25 mouse cellular contexts compared by ENCODE assay signal in the genomic region with DNA sequence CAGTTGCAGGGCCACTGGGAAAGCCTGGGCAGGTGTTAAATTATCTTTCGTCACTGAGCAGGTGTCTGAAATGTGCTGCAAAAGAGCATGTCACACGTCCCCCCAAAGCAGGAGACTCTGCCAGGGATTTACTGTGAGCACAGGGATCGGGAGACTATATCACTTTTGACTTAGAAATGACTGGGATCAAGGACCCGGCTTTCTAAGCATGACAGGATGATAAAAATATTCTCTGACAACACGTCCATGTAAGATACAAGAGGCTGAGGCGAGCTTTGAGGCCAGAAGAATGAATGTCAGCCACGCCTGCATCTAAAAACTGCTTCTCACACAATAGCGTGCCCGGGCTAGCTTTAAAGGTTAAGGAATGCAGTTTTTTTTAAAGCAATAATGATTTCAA.
DNase-seq lines count a peak whose midpoint lies in the region; ATAC-seq and TF ChIP-seq lines count a peak whose summit lies in the region.
"Had no signal": no experiment of that assay in that cellular context is flagged by ENCODE, and none has a peak within 500 bp of the region (broad histone marks: within the 10 kb centered on the region; RNA-seq: fewer than 3 reads in every experiment).

No protein-coding gene starts in this region.

- H3K36me3 ChIP-seq in heart, embryonic 11.5 days (ENCODE audit: control insufficient read depth, insufficient read depth, low read length) = no peaks in the 10 kb centered on the region
- no peaks in the 10 kb centered on the region for H3K36me3 ChIP-seq in heart, adult 2 months (ENCODE audit: control insufficient read depth, insufficient read depth, low read length)
- no peaks in the 10 kb centered on the region for H3K36me3 ChIP-seq in heart, embryonic 14.5 days (ENCODE audit: control insufficient read depth, insufficient read depth, low read length)
- no peaks in the 10 kb centered on the region for H3K36me3 ChIP-seq in heart, postnatal 0 days (replicated peaks; ENCODE audit: control insufficient read depth, insufficient read depth, low read length)
- no peaks in the 10 kb centered on the region for H3K36me3 ChIP-seq in stomach, embryonic 16.5 days (ENCODE audit: control insufficient read depth, insufficient read depth, low read length)
- no peaks in the 10 kb centered on the region for H3K36me3 ChIP-seq in stomach, postnatal 0 days (ENCODE audit: control insufficient read depth, insufficient read depth, low read length)
- H3K36me3 ChIP-seq: embryonic facial prominence, embryonic 13.5 days; forebrain, embryonic 10.5 days; hindbrain, embryonic 12.5 days; hindbrain, embryonic 15.5 days had no signal

- TF ChIP-seq CTCF in heart, adult 2 months (IDR thresholded peaks at IDR 0.05) = no peak
- no peak for TF ChIP-seq CTCF in heart, postnatal 0 days (IDR thresholded peaks at IDR 0.05; ENCODE audit: low read depth)
- TF ChIP-seq CTCF in stomach, postnatal 0 days (IDR thresholded peaks at IDR 0.05; ENCODE audit: low read depth) = no peak

- no peaks in the 10 kb centered on the region for H3K27me3 ChIP-seq in heart, embryonic 11.5 days (ENCODE audit: control insufficient read depth, insufficient read depth, low read length)
- no peaks in the 10 kb centered on the region for H3K27me3 ChIP-seq in heart, adult 2 months (ENCODE audit: control insufficient read depth, insufficient read depth, low read length)
- no peaks in the 10 kb centered on the region for H3K27me3 ChIP-seq in heart, embryonic 14.5 days (ENCODE audit: control insufficient read depth, insufficient read depth, low read length)
- no peaks in the 10 kb centered on the region for H3K27me3 ChIP-seq in heart, postnatal 0 days (ENCODE audit: control insufficient read depth, insufficient read depth, low read length)
- no peaks in the 10 kb centered on the region for H3K27me3 ChIP-seq in stomach, embryonic 16.5 days (ENCODE audit: control insufficient read depth, insufficient read depth, low read length)
- no peaks in the 10 kb centered on the region for H3K27me3 ChIP-seq in stomach, postnatal 0 days (ENCODE audit: control insufficient read depth, insufficient read depth, low read length)
- H3K27me3 ChIP-seq: embryonic facial prominence, embryonic 13.5 days; forebrain, embryonic 13.5 days; hindbrain, embryonic 12.5 days; hindbrain, embryonic 15.5 days had no signal

- H3K4me1 ChIP-seq in heart, embryonic 11.5 days (ENCODE audit: control insufficient read depth, insufficient read depth, low read length) = peaks cover 9% of the 10 kb centered on the region; the same call in 1 of the 2 replicates
- no peaks in the 10 kb centered on the region for H3K4me1 ChIP-seq in heart, adult 2 months (ENCODE audit: control insufficient read depth, insufficient read depth, low read length)
- H3K4me1 ChIP-seq in heart, embryonic 14.5 days (ENCODE audit: control insufficient read depth in 2 of 2, insufficient read depth in 2 of 2, low read length in 2 of 2) = peaks cover 9 to 18% of the 10 kb centered on the region in 2 experiments
- no peaks in the 10 kb centered on the region; the same call in 1 of the 2 replicates for H3K4me1 ChIP-seq in heart, postnatal 0 days (ENCODE audit: control insufficient read depth, insufficient read depth)
- H3K4me1 ChIP-seq in stomach, embryonic 16.5 days (ENCODE audit: control insufficient read depth, insufficient read depth, low read length) = no peaks in the 10 kb centered on the region
- no peaks in the 10 kb centered on the region for H3K4me1 ChIP-seq in stomach, postnatal 0 days (replicated peaks; ENCODE audit: control insufficient read depth, insufficient read depth)
- H3K4me1 ChIP-seq: forebrain, embryonic 13.5 days; hindbrain, embryonic 12.5 days; hindbrain, embryonic 15.5 days had no signal

- TF ChIP-seq EP300 in heart, adult 2 months (IDR thresholded peaks at IDR 0.05; ENCODE audit: insufficient read depth, low read depth, low read length) = no peak
- TF ChIP-seq EP300 in heart, postnatal 0 days (IDR thresholded peaks at IDR 0.05; ENCODE audit: low read depth) = no peak
- no peak for TF ChIP-seq EP300 in stomach, postnatal 0 days (optimal IDR thresholded peaks at IDR 0.05)

- no peak overlapping the region for H3K9ac ChIP-seq in heart, embryonic 11.5 days (ENCODE audit: low read depth, low read length)
- H3K9ac ChIP-seq in heart, adult 2 months (ENCODE audit: low read depth, low read length) = no peak overlapping the region
- H3K9ac ChIP-seq in heart, embryonic 14.5 days (ENCODE audit: low read length) = no peak overlapping the region
- no peak overlapping the region for H3K9ac ChIP-seq in heart, postnatal 0 days (replicated peaks; ENCODE audit: low read depth, low read length)
- H3K9ac ChIP-seq in stomach, embryonic 16.5 days (ENCODE audit: low read length) = no peak overlapping the region
- no peak overlapping the region for H3K9ac ChIP-seq in stomach, postnatal 0 days (ENCODE audit: low read length)
- H3K9ac ChIP-seq: embryonic facial prominence, embryonic 13.5 days; forebrain, embryonic 13.5 days; hindbrain, embryonic 12.5 days; hindbrain, embryonic 15.5 days had no signal

- 0 out of 2 replicates have a peak overlapping the region, but pooled peaks have one; percentile 7 for H3K27ac ChIP-seq in heart, embryonic 11.5 days (ENCODE audit: low read depth, low read length)
- no peak overlapping the region for H3K27ac ChIP-seq in heart, adult 2 months
- peak overlapping the region; percentile 7 to 19; a peak in 1 of 4 replicates for H3K27ac ChIP-seq in heart, embryonic 14.5 days (replicated peaks in 1 of 2; ENCODE audit: control insufficient read depth in 1 of 2, insufficient read depth in 1 of 2, low read depth in 2 of 2, low read length in 2 of 2)
- no peak overlapping the region for H3K27ac ChIP-seq in heart, postnatal 0 days (ENCODE audit: low read depth)
- peak overlapping the region; percentile 27; the same call in 1 of the 2 replicates for H3K27ac ChIP-seq in stomach, embryonic 16.5 days (ENCODE audit: low read length)
- H3K27ac ChIP-seq in stomach, postnatal 0 days (replicated peaks) = no peak overlapping the region
- H3K27ac ChIP-seq: embryonic facial prominence, embryonic 13.5 days; forebrain, embryonic 10.5 days; forebrain, embryonic 13.5 days; hindbrain, embryonic 12.5 days; hindbrain, embryonic 15.5 days had no signal

- no peak overlapping the region for H3K4me3 ChIP-seq in heart, embryonic 11.5 days (ENCODE audit: low read depth, low read length)
- no peak overlapping the region for H3K4me3 ChIP-seq in heart, adult 2 months
- no peak overlapping the region for H3K4me3 ChIP-seq in heart, embryonic 14.5 days (ENCODE audit: control insufficient read depth in 1 of 2, insufficient read depth in 1 of 2, low read depth in 1 of 2, low read length in 2 of 2)
- H3K4me3 ChIP-seq in heart, postnatal 0 days (ENCODE audit: low read depth, low read length) = no peak overlapping the region
- H3K4me3 ChIP-seq in stomach, embryonic 16.5 days (replicated peaks; ENCODE audit: low read length) = no peak overlapping the region
- no peak overlapping the region for H3K4me3 ChIP-seq in stomach, postnatal 0 days (ENCODE audit: low read depth, low read length)
- H3K4me3 ChIP-seq: embryonic facial prominence, embryonic 13.5 days; forebrain, embryonic 10.5 days; forebrain, embryonic 13.5 days; hindbrain, embryonic 12.5 days; hindbrain, embryonic 15.5 days had no signal

- intact Hi-C loops in heart, adult 2 months (cut with DNase I) = loop anchor here (5.0 kb wide), 1 partner anchor 172 kb away; no protein-coding TSS in a partner anchor
- intact Hi-C loops in heart, postnatal 36 days (cut with DNase I) = loop anchor here (5.0 kb wide), 1 partner anchor 57 kb away; no protein-coding TSS in a partner anchor

- no peaks in the 10 kb centered on the region for H3K79me2 ChIP-seq in heart, adult 2 months (replicated peaks; ENCODE audit: control insufficient read depth, insufficient read depth, low read length)

- WGBS in heart, embryonic 11.5 days (ENCODE audit: insufficient replicate concordance) = 42% methylated on average over 9 of the region's 9 CpGs
- WGBS in heart, adult 2 months = 45% methylated on average over 9 of the region's 9 CpGs
- 27% methylated on average over 9 of the region's 9 CpGs for WGBS in heart, embryonic 14.5 days
- WGBS in heart, postnatal 0 days = 30% methylated on average over 9 of the region's 9 CpGs
- WGBS in stomach, embryonic 16.5 days = 57% methylated on average over 9 of the region's 9 CpGs
- WGBS in stomach, postnatal 0 days = 49% methylated on average over 9 of the region's 9 CpGs

- 0 out of 2 replicates have a peak, but pooled peaks have one; percentile 37 for ATAC-seq in heart, embryonic 11.5 days (replicated peaks; ENCODE audit: insufficient number of reproducible peaks, low FRiP score, low TSS enrichment)
- 0 out of 2 replicates have a peak, but pooled peaks have one; percentile 39 for ATAC-seq in heart, embryonic 14.5 days (ENCODE audit: insufficient number of reproducible peaks, insufficient read depth, low FRiP score, low read depth)
- 0 out of 2 replicates have a peak, but pooled peaks have one; percentile 36 for ATAC-seq in heart, postnatal 0 days (ENCODE audit: insufficient read depth, low read depth)
- no peak for ATAC-seq in stomach, embryonic 16.5 days (ENCODE audit: insufficient read depth, low FRiP score)
- ATAC-seq in stomach, postnatal 0 days (ENCODE audit: low FRiP score, low TSS enrichment) = no peak
- ATAC-seq: CD4-positive, CD25-positive, alpha-beta regulatory T cell, adult 4 months; forebrain, embryonic 13.5 days; forebrain, embryonic 16.5 days; intestine, postnatal 0 days had no signal

- no peak for DNase-seq in heart, adult 2 months
- DNase-seq in heart, adult 11 months = no peak
- DNase-seq in heart, postnatal 0 days (ENCODE audit: low spot score) = peak; percentile 20
- DNase-seq in heart, postnatal 36 days = no peak
- DNase-seq in stomach, postnatal 0 days (ENCODE audit: low spot score) = no peak
- DNase-seq: adrenal gland, adult 2 months; adrenal gland, postnatal 14 days; cerebellum, adult 11 months; cerebellum, adult 2 months; cerebellum, adult 9-11 months; cerebellum, postnatal 25 days; gastrocnemius, postnatal 10 days; gastrocnemius, postnatal 36 days; kidney, adult 2 months had no signal

- H3K4me2 ChIP-seq in heart, embryonic 11.5 days = peak overlapping the region; percentile 3; the same call in 1 of the 2 replicates
- H3K4me2 ChIP-seq in heart, embryonic 14.5 days (ENCODE audit: low read length) = peak overlapping the region; percentile 38
- H3K4me2 ChIP-seq in heart, postnatal 0 days (ENCODE audit: low read depth, low read length) = no peak overlapping the region
- no peak overlapping the region for H3K4me2 ChIP-seq in stomach, embryonic 16.5 days (ENCODE audit: low read depth, low read length)
- no peak overlapping the region for H3K4me2 ChIP-seq in stomach, postnatal 0 days (replicated peaks; ENCODE audit: low read depth)
- H3K4me2 ChIP-seq: embryonic facial prominence, embryonic 13.5 days; forebrain, embryonic 13.5 days; hindbrain, embryonic 12.5 days; hindbrain, embryonic 15.5 days had no signal

- no peak for TF ChIP-seq POLR2A in heart, adult 2 months (IDR thresholded peaks at IDR 0.05; ENCODE audit: insufficient read depth, low read depth, low read length)

- H3K9me3 ChIP-seq in heart, embryonic 11.5 days (replicated peaks; ENCODE audit: control insufficient read depth, low read length) = no peaks in the 10 kb centered on the region
- H3K9me3 ChIP-seq in heart, embryonic 14.5 days (ENCODE audit: control insufficient read depth, low read length) = no peaks in the 10 kb centered on the region
- no peaks in the 10 kb centered on the region for H3K9me3 ChIP-seq in heart, postnatal 0 days (replicated peaks; ENCODE audit: control insufficient read depth, low read length)
- H3K9me3 ChIP-seq in stomach, embryonic 16.5 days (replicated peaks; ENCODE audit: control insufficient read depth, low read length) = no peaks in the 10 kb centered on the region
- H3K9me3 ChIP-seq in stomach, postnatal 0 days (ENCODE audit: control insufficient read depth, low read length) = no peaks in the 10 kb centered on the region
- H3K9me3 ChIP-seq: embryonic facial prominence, embryonic 13.5 days; forebrain, embryonic 10.5 days; forebrain, embryonic 13.5 days; hindbrain, embryonic 12.5 days; hindbrain, embryonic 15.5 days had no signal

Comparison
In these comparisons a context has a peak if more than half of its experiments do, and no peak if none do; other contexts are left out.
1. H3K27ac ChIP-seq: peak in heart, embryonic 11.5 days (single experiment), heart, embryonic 14.5 days (2 of 2) and stomach, embryonic 16.5 days (single experiment); none in heart, adult 2 months (single experiment), heart, postnatal 0 days (single experiment) and stomach, postnatal 0 days (single experiment).
2. H3K4me2 ChIP-seq: peak in heart, embryonic 11.5 days (single experiment) and heart, embryonic 14.5 days (single experiment); none in heart, postnatal 0 days (single experiment), stomach, embryonic 16.5 days (single experiment) and stomach, postnatal 0 days (single experiment).
3. ATAC-seq: peak in heart, embryonic 11.5 days (single experiment), heart, embryonic 14.5 days (single experiment) and heart, postnatal 0 days (single experiment); none in stomach, embryonic 16.5 days (single experiment) and stomach, postnatal 0 days (single experiment).